Mouse (Mus musculus) G1E (cell line): ENCODE measurements around the gene Myo10. TPM values are rescaled to one million over a fixed set of nuclear protein-coding genes. Genes with fewer than 3 reads are reported as not detected.

Experiments used
- ATAC-seq: 2 replicates; pipeline ENCODE4 v1.8.0; 2016; ENCODE audit warnings: mild to moderate bottlenecking; ENCODE audit not compliant: insufficient number of reproducible peaks, poor library complexity, low FRiP score, severe bottlenecking; ENCODE audit errors: extremely low read depth
- DNase-seq: peaks from one replicate; pipeline ENCODE4 v3.0.0; 2012; ENCODE audit warnings: low spot score
- H3K27me3 ChIP-seq: 2 replicates; pipeline ENCODE4 v1.6.1; 2012; ENCODE audit warnings: mild to moderate bottlenecking, low read length, inconsistent platforms; ENCODE audit not compliant: insufficient read depth
- H3K36me3 ChIP-seq: replicated peaks from 2 replicates; pipeline ENCODE3; 2012; ENCODE audit warnings: mild to moderate bottlenecking, inconsistent platforms
- H3K4me1 ChIP-seq: 2 replicates; pipeline ENCODE4 v1.6.1; 2012; ENCODE audit warnings: low read depth, low read length, inconsistent platforms, mixed read lengths; ENCODE audit not compliant: insufficient read depth
- H3K4me3 ChIP-seq: 2 replicates; pipeline ENCODE4 v1.5.1; 2012; ENCODE audit warnings: low read depth, mild to moderate bottlenecking, inconsistent platforms, low read length, moderate library complexity, mixed read lengths
- H3K9me3 ChIP-seq: replicated peaks from 2 replicates; pipeline ENCODE4 v1.6.1; 2012; ENCODE audit warnings: inconsistent platforms
- CTCF ChIP-seq: IDR thresholded peaks from 2 replicates; pipeline ENCODE4 v1.5.1; 2012; ENCODE audit warnings: low read depth, low read length, inconsistent platforms, mixed read lengths
- GATA1 ChIP-seq: IDR thresholded peaks from 2 replicates; pipeline ENCODE4 v1.6.1; 2012; ENCODE audit warnings: borderline replicate concordance, low read length, inconsistent platforms, mixed read lengths
- GATA2 ChIP-seq: IDR thresholded peaks from 2 replicates; pipeline ENCODE4 v1.6.1; 2012; ENCODE audit warnings: low read depth, low read length, inconsistent platforms, borderline replicate concordance
- POLR2AphosphoS5 ChIP-seq: IDR thresholded peaks from 2 replicates; pipeline ENCODE4 v1.6.1; 2012; ENCODE audit warnings: low read depth, low read length, inconsistent platforms; ENCODE audit not compliant: insufficient replicate concordance
- TAL1 ChIP-seq: conservative IDR thresholded peaks from 2 replicates; pipeline ENCODE4 v1.6.1; 2012; ENCODE audit warnings: low read depth, low read length, inconsistent platforms, mixed read lengths
- polyA plus RNA-seq: library from polyadenylated mRNA; stranded (reverse); fragments of >175 nt; gene quantifications from 2 replicates; pipeline ENCODE4 v1.2.3, GENCODE M21; 2012
- total RNA-seq, 2 experiments: library from RNA; stranded (forward) in 1 of 2; stranded (reverse) in 1 of 2; fragments of 200-1000 nt in 1 of 2; fragments of >200 nt in 1 of 2; fragmentation: Nextera tagmentation in 1 of 2; gene quantifications; 2 replicates each; pipeline ENCODE4 v1.2.3; 2014 to 2017

Gene Myo10
- total and polyA plus RNA-seq, 3 experiments = 0.11 to 1.7 TPM; not detected in 1

GRCm38 (mm10) chr15:25674099-25674931, 52.0 kb downstream of the Myo10 start:
- no peaks in the 10 kb centered on the region for H3K36me3 ChIP-seq
- H3K4me1 ChIP-seq = no peaks in the 10 kb centered on the region
- no peak overlapping the region for H3K4me3 ChIP-seq
- TF ChIP-seq GATA1 (no peak), POLR2AphosphoS5 (no peak), GATA2 (no peak), TAL1 (no peak), CTCF (no peak)
- ATAC-seq (no peak), DNase-seq (no peak)
- H3K9me3 ChIP-seq = peaks cover 63% of the 10 kb centered on the region
- no peaks in the 10 kb centered on the region for H3K27me3 ChIP-seq

- H3K4me3 ChIP-seq = no peak overlapping the region
- no peaks in the 10 kb centered on the region for H3K36me3 ChIP-seq
- H3K4me1 ChIP-seq = no peaks in the 10 kb centered on the region
- no peaks in the 10 kb centered on the region for H3K27me3 ChIP-seq
- ATAC-seq = no peak
- peaks cover 60% of the 10 kb centered on the region for H3K9me3 ChIP-seq
- no peak for DNase-seq
- TF ChIP-seq GATA1 = no peak
- no peak for TF ChIP-seq POLR2AphosphoS5
- TF ChIP-seq TAL1 = no peak
- no peak for TF ChIP-seq CTCF
Measured at GRCm38 (mm10) chr15:25674932-25675250, 52.6 kb downstream of the Myo10 start.

GRCm38 (mm10) chr15:25675359-25675758, 53.0 kb downstream of the Myo10 start:
- no peaks in the 10 kb centered on the region for H3K27me3 ChIP-seq
- H3K36me3 ChIP-seq = no peaks in the 10 kb centered on the region

GRCm38 (mm10) chr15:25676056-25676785, 53.9 kb downstream of the Myo10 start:
- Histone ChIP-seq H3K4me3 (no peak overlapping the region), H3K27me3 (no peaks in the 10 kb centered on the region), H3K9me3 (peaks cover 64% of the 10 kb centered on the region), H3K36me3 (no peaks in the 10 kb centered on the region), H3K4me1 (no peaks in the 10 kb centered on the region)
- ATAC-seq (no peak), DNase-seq (no peak)
- TF ChIP-seq TAL1 = no peak
- TF ChIP-seq CTCF = no peak
- TF ChIP-seq GATA2 = no peak
- no peak for TF ChIP-seq GATA1
- TF ChIP-seq POLR2AphosphoS5 = no peak

More at GRCm38 (mm10) chr15:25675359-25675758, 53.0 kb downstream of the Myo10 start:
- Histone ChIP-seq H3K9me3 (peaks cover 63% of the 10 kb centered on the region), H3K4me3 (no peak overlapping the region), H3K4me1 (no peaks in the 10 kb centered on the region)
- DNase-seq (no peak), ATAC-seq (no peak)
- TF ChIP-seq CTCF (no peak), POLR2AphosphoS5 (no peak), GATA1 (no peak), TAL1 (no peak), GATA2 (no peak)

- no peaks in the 10 kb centered on the region for H3K27me3 ChIP-seq
- ATAC-seq (no peak), DNase-seq (no peak)
- H3K9me3 ChIP-seq = peaks cover 59% of the 10 kb centered on the region
- no peak overlapping the region for H3K4me3 ChIP-seq
- TF ChIP-seq GATA2 (no peak), CTCF (no peak), POLR2AphosphoS5 (no peak), GATA1 (no peak), TAL1 (no peak)
- H3K4me1 ChIP-seq = no peaks in the 10 kb centered on the region
- no peaks in the 10 kb centered on the region for H3K36me3 ChIP-seq
Measured at GRCm38 (mm10) chr15:25679081-25679480, 56.8 kb downstream of the Myo10 start.

GRCm38 (mm10) chr15:25679616-25680015, 57.3 kb downstream of the Myo10 start:
- no peaks in the 10 kb centered on the region for H3K4me1 ChIP-seq
- no peaks in the 10 kb centered on the region for H3K36me3 ChIP-seq
- ATAC-seq (no peak), DNase-seq (no peak)
- peaks cover 57% of the 10 kb centered on the region for H3K9me3 ChIP-seq
- H3K27me3 ChIP-seq = no peaks in the 10 kb centered on the region
- TF ChIP-seq TAL1 (no peak), POLR2AphosphoS5 (no peak), CTCF (no peak), GATA2 (no peak)
- no peak overlapping the region for H3K4me3 ChIP-seq
